Mouse (Mus musculus): ENCODE measurements around the gene Kcnh2.
"Not testable (repeated sequence)": the region's sequence is repeated elsewhere in the genome, so short reads cannot be mapped to it uniquely, and the experiment has no call there.

The Kcnh2 gene

DNA sequence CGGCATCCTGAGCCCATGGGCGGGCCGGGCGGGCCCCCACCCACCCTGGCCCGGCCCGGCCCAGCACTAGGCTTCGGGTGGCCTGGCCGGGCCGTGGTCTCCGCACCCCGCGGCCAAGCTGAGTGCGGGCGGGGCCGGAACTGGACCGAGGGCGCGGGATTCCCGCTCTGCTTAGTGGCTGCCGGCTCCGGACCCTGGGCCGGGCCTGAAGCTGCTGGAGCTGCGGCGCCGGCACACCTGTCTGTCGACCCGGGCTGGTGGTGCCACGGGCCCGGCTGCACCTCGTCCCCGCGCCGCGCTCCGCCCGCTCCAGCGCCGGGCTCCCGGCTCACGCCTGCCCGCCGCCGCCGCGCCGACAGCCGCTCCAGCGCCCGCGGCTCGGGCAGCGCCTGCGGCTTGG, at the start of gene Kcnh2:
TSS of gene Kcnh2 (minus strand) at position 327 of the 400 bp plus-strand sequence.
- DNase-seq (ENCODE audit: low read depth), result no peak

DNA sequence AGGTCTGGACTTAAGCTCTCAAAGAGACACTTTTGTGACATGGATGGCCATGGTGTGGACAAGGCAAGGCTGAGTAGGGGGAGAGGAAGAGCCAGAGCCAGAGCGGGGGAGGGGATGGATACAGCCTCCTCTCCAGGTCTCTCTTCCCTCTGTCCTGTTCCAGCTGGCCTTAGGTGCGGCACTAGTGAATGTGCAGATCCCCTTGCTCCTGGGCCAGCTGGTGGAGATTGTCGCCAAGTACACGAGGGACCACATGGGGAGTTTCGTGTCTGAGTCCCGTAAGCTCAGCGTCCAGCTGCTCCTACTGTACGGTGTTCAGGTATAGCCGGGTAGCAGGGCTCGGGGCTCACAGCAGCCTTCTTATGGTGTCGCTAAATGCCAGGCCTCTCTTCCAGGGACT, 49.0 kb upstream of the Kcnh2 start:
- DNase-seq (ENCODE audit: low read depth), result no peak

DNA sequence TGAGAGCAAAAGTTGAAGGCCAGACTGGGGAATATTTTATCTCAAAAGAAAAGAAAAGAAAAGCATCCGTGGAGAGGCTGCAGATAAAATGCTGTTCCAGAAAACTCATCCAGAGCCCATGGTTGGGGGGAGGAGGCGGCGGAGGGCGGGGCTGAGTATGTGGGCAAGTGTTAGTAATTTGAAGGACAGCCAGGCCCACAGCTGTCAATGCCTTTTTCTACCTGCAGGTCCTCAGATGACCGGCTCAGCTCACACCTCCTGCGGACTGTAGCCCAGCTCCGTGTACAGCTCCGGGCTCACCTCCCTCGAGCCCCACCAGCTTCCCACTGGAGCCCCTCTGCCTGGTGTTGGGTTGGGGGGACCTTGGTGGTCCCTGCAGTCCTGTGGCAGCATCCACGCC, 48.3 kb upstream of the Kcnh2 start:
- no peak for DNase-seq (ENCODE audit: low read depth)

DNA sequence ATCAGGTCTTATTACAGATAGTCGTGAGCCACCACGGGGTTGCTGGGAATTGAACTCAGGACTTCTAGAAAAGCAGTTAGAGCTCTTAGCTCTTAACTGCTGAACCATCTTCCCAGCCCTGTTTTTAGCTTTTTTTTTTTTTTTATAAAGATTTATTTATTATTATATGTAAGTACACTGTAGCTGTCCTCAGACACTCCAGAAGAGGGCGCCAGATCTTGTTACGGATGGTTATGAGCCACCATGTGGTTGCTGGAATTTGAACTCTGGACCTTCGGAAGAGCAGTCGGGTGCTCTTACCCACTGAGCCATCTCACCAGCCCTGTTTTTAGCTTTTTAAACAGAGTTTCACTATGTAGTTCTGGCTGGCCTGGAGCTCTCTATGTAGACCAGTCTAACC, 44.9 kb upstream of the Kcnh2 start:
- not testable (repeated sequence) for DNase-seq (ENCODE audit: low read depth)

DNA sequence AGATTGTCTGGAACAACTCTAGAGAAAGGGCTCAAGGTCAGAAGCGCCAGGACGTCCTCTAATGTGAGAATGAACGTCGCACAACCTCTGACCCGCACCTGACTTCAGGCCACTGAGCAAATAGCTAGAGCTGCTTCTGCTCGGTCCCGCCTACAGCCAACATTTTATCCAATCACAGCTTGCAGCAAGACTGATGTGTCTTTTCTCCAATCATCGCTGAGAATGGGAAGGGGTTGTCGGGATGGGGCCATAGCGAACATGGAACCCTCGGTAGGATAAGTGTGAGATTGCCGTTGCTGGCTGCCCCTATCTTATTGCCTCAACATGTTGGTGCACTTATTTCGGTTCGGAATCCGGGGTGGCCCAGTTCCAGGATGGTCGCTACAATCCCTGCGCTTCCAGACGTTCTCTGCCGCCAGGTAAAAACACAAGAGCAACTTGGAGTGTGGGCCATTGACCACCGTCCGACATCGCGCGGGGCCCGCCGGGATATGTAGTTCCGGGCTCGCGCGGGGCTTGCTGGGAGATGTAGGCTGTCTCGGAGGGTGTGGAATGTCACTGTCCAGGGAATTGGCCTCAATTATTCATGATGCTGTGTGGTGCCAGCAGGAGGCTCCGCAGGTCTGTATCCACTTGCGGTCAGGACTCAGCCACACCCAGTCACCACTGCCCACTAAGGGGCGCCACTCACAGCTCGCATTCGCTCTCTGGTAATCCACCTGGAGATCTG, 42.9 kb upstream of the Kcnh2 start:
- DNase-seq (ENCODE audit: low read depth), result peak; percentile 97

DNA sequence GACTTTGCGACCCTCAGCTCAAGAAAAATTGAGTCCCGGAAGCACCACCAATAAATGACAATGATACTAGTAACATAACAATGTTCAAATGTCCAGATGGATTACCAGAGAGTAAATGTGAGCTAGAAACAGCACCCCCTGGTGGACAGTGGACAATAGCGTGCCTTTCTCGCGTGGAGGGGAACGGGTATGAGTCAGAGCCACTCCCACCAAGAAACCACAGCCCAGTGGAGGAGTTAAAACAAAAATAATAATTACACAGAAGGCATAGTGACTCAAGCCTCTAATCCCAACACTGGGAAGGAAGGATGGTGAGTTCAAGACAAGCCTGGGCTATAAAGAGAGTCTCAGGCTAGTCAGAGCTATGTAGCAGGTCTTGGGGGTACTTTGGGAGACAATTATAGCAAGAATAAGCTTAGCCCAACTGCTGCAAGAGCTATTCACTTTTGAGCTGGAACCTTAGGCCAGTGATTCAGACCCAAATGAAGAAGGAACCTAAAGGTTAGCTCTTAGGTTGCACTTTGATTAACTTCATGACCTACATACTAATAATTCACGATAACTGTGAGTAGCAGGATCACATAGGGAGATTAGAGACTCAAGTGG, 42.1 kb upstream of the Kcnh2 start, which contains the start of gene Abcb8:
TSS of gene Abcb8 (plus strand) at position 272 of the 606 bp plus-strand sequence.
- DNase-seq (ENCODE audit: low read depth), result peak; percentile 97

DNA sequence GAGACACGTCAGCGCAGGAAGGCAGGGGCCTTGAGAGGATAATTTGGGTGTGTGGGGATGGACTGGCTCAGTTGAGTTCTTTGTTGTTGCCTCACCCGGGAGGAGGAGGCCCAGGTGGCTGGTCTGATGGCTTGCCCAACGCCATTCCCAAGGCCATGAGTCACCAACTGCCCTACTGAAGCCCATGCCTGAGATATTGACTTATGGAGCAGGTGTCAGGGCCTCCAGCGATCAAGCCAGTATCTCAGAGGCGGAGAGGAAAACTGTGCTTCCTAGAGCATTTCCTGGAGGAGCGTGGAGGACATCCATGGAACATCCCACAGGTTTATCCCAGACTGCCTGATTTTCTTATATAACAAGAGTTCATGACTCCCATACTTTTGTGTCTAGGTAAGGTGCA, 41.3 kb upstream of the Kcnh2 start:
- peak; percentile 50 for DNase-seq (ENCODE audit: low read depth)

DNA sequence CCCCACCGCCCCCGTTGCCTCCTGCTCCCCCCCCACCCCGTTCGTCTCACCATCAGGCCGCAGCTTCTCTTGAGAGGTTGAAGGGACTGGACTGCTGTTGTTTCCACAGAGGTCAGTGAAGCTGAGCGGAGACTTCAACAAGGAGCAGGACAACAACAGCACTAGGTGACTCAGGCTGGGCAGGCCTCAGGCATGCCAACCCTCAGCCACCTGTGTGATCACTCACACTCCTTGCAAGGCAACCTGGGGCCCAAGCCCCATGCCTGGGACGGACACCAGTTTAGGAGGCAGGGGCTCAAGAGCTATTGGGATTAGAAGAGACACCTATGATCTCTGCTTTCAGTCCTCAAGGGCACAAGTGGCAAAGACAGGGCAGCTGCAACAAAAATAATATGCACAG, 40.5 kb upstream of the Kcnh2 start, which contains the start of gene Atg9b:
TSS of gene Atg9b (minus strand) at position 280 of the 400 bp plus-strand sequence.
- DNase-seq (ENCODE audit: low read depth), result no peak

DNA sequence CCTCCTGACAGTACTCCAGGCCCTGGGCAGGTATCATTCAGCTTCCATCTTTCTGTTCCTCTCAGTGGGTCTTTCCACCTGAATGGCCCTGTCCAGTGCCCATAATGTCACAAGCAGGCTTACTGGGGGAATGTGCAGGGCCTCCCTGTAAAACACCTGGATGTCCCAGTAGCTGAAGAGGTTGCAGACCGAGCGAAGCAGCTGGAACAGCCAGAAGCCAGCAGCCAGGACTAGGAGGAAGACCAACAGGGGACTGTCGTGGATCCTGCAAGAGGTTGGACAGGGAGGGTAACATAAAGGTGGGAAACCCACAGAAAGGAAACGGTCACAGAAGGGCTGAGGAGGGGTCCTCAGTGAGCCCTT, 38.2 kb upstream of the Kcnh2 start:
- no peak for DNase-seq (ENCODE audit: low read depth)

DNA sequence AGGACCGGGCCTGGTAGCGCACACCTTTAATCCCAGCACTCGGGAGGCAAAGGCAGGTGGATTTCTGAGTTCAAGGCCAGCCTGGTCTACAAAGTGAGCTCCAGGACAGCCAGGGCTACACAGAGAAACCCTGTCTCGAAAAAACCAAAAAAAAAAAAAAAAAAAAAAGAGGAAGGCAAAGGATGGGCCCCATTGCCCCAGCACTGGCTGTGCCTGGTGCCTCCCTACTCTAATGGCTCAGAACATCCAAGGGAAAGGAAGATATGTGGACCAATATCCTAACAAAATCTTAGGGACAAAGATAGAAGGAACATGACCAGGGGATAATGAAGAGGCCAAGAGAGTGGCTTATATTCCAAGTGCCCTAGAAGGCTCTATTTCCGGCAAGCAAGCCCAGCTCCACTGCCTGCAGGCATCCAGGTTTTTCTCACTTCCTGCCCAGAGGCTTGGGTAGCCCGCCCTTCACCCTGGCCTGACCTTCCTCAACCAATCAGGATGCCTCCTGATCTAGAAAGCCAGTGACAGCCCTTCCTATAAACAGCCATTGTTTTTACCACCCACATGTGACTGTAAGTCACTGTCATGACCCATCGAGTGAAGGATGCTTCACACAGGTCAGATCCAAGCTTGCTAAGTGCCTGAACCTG, 37.7 kb upstream of the Kcnh2 start:
- DNase-seq (ENCODE audit: low read depth), result no peak

DNA sequence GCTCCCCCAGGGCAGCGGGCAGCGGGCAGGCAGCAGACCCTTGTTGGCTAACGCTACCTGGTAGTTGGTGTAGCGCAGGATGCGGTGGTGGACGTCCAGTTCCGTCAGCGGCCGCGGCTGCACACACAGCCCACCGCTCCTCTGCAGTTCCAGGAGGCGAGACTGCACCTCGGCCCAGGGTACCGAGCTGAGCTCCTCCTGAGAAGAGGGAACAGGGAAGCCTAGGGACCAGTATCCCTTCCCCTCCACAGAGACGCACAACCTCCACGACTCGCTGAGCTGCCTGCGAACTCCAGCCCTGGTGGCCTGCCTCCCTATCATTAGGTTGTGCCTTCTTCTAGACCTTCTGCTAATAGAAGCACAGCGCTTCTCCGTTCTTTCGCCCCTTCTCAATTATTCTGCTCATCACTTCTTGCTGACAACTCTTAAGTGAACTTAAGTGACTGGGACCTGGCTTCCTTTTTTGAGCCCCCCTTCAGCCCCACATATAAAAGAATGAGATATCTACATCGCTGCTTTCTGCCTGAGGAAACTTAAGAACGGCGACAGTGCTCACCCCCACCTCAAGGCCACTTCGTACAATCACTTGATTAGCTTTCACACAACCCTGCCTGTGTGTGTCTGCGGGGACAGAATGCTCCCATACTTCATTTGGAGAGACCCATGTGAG, 37.0 kb upstream of the Kcnh2 start:
- DNase-seq (ENCODE audit: low read depth), result no peak

DNA sequence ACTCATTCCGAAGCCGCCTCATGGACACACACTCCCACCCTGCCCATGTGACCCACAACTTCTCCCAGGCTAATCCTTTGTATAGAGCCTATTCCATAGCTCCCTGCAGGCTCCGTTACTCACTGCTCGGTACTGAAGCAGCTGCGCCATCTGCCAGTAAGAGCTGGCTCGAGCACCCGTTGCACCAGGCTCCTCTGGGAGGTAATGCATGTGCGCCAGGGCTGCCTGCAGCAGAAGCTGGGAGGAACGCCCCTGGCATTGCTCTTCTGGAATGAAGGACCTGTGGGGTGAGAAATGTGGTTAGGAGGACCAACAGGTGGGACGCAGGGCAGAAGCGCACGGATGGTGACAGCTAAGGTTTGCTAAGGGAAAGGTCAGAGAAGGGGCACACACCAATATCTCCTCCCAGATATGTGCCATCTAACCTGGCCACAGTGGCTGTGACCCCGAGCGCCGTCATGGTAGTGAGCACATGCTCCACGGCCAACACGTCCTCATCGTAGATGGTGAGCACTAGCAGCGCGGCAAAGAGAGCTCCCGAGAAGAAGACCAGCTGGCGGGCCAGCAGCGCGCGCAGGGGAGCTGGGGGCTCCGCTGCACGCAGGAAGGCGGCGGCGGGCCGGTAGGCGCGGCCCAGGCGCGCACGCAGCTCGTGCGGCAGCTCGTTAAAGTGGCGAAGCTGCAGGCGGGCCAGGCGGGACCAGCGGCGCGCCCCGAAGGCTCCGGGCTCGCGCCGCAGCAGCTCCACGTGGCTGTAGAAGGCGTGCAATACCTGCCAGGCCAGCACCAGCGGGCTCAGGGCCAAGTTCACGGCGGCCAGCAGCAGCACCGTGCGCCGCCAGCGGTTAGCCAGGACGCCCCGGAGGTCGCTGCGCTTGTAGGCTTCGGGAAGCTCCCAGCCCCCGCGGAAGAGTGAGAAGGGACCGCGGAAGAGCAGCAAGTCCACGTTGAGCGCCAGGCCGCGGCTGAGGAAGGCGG, 36.1 kb upstream of the Kcnh2 start:
- peak; percentile 65 for DNase-seq (ENCODE audit: low read depth)

DNA sequence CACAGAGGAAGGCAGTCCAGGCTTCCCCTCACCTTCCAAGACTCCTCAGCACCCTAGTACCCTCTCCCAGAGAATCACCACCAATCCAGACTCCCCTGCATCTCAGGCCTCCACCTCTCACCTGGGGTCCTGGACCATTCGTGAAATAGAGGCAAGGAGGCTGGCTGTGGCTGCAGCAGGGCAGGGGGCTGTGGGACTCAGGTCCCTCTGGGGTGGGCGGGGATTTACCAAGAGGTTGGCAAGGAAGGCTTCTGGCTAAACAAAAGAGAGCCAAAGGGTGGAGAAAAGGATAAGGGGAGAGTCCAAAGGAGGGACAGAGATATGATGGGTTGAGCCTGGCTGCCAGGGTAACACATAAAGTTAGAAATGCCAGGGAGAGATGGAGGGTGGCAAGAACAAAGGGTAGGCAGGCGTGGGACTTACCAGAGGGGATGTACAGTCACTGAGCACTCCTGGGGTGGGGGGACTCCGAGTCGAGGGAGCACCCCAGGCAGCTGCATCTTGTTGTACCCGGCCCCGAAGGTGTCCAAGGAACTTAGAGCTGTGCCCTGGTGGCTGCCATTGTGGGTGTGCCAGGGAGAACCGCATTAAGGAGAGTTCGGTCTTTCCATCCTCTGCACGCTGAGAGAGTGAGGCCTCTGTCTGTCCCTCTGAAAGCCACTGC, 34.6 kb upstream of the Kcnh2 start:
- no peak for DNase-seq (ENCODE audit: low read depth)

DNA sequence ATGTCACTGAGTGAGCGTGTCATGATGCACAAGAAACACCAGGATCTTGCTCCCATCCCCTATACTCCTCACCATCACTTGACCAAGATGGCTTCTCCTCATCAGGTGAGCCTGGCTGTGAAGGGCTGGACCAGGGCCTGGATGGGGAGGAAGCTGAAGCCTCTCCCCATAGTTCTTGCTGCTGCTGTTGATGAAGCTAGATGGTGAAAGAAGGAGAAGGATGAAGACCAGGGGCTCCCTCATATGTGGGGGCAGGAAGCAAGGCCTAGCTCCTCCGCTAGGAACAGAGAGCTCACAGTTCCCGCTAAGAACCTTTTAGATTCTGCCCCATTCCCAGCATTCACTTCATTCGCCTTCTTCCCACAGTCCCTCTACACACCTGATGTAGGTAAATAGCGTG, 34.0 kb upstream of the Kcnh2 start:
- DNase-seq (ENCODE audit: low read depth), result no peak

DNA sequence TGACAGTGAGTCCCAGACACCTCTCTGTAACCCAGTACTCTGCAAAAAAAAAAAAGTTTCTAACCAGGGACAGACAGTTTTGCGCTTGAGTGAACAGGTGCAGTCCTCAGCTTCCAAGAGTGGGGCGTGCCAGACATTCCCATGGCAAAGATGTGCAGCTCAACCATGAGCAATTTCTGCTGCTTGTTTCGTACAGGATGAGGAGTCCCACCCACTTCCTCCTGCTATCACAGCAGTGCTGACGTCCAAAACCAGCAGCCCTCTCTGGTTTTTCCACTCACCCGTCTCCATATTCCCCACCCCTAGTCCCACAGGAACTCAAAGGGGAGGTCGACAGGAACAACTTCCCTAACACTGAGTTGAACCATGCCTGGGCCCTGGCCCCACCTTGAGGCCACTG, 33.0 kb upstream of the Kcnh2 start:
- DNase-seq (ENCODE audit: low read depth), result no peak

DNA sequence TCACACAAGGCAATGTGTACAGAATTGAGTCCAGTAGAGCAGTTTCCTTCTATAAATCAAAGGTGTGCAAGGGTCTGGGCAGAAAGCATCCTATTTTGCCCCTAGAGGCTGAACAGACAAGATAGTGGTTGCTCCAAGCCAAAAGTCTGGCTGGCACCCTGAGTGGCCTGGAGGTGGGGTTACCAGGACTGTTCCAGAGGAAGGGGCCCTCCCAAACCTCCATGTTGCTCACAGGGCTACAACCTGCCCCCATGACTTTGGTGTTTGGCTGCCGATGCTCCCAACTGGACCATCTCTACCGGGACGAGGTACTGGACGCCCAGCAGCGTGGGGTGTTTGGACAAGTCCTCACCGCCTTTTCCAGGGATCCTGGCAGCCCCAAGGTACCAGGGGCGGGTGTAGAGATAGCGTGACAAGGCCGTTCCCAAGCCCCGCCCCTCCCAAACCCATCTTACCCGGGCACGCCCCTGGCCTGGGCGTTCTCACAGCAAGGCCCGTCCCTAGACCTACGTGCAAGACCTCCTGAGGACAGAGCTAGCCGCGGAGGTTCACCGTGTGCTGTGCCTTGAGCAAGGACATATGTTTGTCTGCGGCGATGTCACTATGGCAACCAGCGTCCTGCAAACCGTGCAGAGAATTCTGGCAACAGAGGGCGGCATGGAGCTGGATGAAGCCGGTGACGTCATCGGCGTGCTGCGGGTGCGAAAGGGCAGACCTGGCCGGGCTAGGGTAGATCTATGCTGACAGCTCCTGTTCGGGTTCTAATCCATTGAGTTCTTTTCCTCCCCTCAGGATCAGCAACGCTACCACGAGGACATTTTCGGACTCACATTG, 31.8 kb upstream of the Kcnh2 start:
- DNase-seq (ENCODE audit: low read depth), result peak; percentile 85

DNA sequence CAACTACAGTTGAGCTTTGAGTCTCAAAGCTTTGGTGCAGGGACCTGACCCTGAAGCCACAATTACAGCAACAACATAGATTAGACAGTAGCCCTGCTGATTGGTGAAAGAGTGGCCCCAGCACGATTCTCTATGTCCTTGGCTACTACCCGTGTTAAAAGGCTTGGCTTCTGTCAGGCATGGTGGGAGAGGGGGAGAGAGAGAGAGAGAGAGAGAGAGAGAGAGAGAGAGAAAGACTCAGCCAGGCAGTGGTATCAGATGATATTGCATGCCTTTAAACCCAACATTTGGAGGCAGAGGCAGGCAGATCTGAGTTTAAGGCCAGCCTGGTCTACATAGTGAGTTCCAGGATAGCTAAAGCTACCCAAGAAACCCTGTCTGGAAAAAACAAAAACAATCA, 30.6 kb upstream of the Kcnh2 start:
- no peak for DNase-seq (ENCODE audit: low read depth)

DNA sequence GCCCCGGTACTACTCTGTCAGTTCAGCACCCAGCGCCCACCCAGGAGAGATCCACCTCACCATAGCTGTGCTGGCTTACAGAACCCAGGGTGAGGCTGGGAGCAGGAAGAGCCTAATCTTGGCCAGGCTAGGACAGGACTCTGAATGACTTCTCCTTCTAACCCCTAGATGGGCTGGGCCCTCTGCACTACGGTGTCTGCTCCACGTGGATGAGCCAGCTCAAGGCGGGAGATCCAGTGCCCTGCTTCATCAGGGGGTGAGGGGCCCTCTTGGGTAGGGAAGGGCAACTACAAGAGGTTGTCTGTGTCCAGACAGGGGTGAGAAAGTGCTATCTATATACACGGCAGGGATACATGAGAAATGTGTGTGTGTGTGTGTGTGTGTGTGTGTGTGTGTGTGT, 30.1 kb upstream of the Kcnh2 start:
- no peak for DNase-seq (ENCODE audit: low read depth)

DNA sequence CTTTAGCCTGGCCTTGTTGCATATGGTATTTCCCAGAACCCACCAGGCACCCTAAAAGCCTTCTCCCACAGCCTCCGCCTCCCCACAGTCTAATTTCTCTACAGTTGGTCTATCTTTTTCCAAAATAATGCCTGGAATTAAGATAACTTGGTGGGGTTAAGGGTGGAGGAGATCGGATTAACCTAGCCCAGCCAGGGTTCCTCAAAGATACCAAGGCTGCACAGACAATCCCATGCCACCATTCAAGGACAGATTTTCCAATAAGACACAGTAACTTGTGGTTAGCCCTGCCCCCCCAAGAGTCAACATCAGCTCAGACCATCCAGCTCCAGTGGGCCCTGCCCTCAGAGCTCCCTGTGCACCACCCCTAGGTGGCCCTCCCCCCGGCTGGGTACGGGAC, 29.1 kb upstream of the Kcnh2 start:
- no peak for DNase-seq (ENCODE audit: low read depth)

DNA sequence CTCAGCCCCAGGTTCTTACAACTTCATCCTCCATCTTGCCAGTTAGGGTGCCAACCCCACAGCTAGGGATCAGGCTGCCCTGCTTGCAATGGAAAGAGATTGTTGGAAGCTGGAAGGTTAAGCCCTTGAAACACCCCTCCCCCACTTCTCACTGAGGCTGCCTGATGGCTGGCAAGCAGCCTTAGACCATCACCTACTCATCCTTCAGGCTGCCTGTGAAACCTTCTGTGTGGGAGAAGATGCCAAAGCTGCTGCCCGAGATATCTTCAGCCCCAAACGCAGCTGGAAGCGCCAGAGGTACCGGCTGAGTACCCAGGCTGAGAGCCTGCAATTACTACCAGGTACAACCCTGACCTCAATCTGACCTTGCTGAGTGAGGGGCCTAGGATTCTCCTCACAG, 28.1 kb upstream of the Kcnh2 start:
- no peak for DNase-seq (ENCODE audit: low read depth)
